Mouse (Mus musculus): ENCODE results near the gene Slc47a1.

DNA sequence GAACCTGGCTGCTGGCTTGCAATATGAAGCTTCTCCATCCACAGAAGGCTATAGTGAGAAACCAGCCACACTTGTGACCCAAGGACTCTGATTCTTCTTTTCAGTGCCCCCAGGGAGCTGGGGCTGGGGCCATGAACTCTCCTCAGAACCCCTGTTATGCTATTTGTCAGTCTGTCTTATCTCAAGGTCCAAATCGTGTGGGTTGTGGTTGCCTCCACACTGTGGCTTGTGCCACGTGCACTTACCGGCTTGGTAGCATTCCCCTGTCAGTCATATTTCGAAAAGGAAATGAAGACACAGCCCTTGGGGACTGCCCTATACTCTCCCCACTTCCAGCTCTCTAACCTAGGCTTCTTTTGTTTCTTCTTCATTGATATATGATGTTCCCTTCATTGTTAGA is 7.6 kb upstream of the Slc47a1 start:
- TF ChIP-seq CTCF (IDR thresholded peaks at IDR 0.05): no peak
- TF ChIP-seq EP300 (IDR thresholded peaks at IDR 0.05): no peak
